Mouse (Mus musculus) embryonic fibroblast, embryonic 13.5 days (primary cell): Measurements from ENCODE around the gene Ptgr1.

ENCODE experiments used
- CTCF ChIP-seq: IDR thresholded peaks from 2 replicates; pipeline ENCODE4 v1.5.1; 2011; ENCODE audit warnings: mild to moderate bottlenecking, control low read depth, low read length, moderate library complexity, borderline replicate concordance; ENCODE audit not compliant: insufficient read depth
- POLR2A ChIP-seq: IDR thresholded peaks from 2 replicates; pipeline ENCODE4 v1.6.1; 2011; ENCODE audit warnings: low read depth, mild to moderate bottlenecking, control low read depth, low read length, moderate library complexity

GRCm38 (mm10) chr4:58975711-58976110 is 11.2 kb downstream of the Ptgr1 start:
- no peak for TF ChIP-seq CTCF
- TF ChIP-seq POLR2A: no peak
